Mouse (Mus musculus) liver, adult 2 months (tissue): Measurements from ENCODE around the gene Gm2a. TPM values are rescaled to one million over a fixed set of nuclear protein-coding genes. Genes with fewer than 3 reads are reported as not detected.

ENCODE experiments used
- DNase-seq: peaks from one replicate; pipeline ENCODE4 v3.0.0-alpha.2; 2011; ENCODE audit warnings: low read depth, low spot score; ENCODE audit errors: extremely low read depth
- H3K27ac ChIP-seq: fragments of 200-500 bp; replicated peaks from 2 replicates; pipeline ENCODE4 v1.5.1; 2012; ENCODE audit warnings: low read depth, mild to moderate bottlenecking, control low read depth, inconsistent platforms, low read length; ENCODE audit not compliant: insufficient read depth
- H3K27me3 ChIP-seq: fragments of 200-500 bp; 2 replicates; pipeline ENCODE4 v1.6.1; 2012; ENCODE audit warnings: mild to moderate bottlenecking, moderate library complexity, low read length, inconsistent platforms; ENCODE audit not compliant: control insufficient read depth, insufficient read depth
- H3K36me3 ChIP-seq: fragments of 200-500 bp; 2 replicates; pipeline ENCODE4 v1.6.1; 2012; ENCODE audit warnings: low read length, inconsistent platforms; ENCODE audit not compliant: control insufficient read depth, insufficient read depth
- H3K4me1 ChIP-seq: fragments of 200-500 bp; 2 replicates; pipeline ENCODE4 v1.6.1; 2011; ENCODE audit warnings: low read length; ENCODE audit not compliant: control insufficient read depth, insufficient read depth
- H3K4me3 ChIP-seq: fragments of 200-500 bp; 2 replicates; pipeline ENCODE4 v1.5.1; 2011; ENCODE audit warnings: low read depth, mild to moderate bottlenecking, control low read depth, low read length, moderate library complexity; ENCODE audit not compliant: insufficient read depth
- H3K79me2 ChIP-seq: fragments of 200-500 bp; 2 replicates; pipeline ENCODE4 v1.6.1; 2012; ENCODE audit warnings: inconsistent platforms, mild to moderate bottlenecking, low read length, moderate library complexity; ENCODE audit not compliant: control insufficient read depth, insufficient read depth
- H3K9ac ChIP-seq: fragments of 200-500 bp; 2 replicates; pipeline ENCODE4 v1.6.1; 2012; ENCODE audit warnings: low read depth, mild to moderate bottlenecking, control low read depth, inconsistent platforms, low read length
- CTCF ChIP-seq: fragments of 200-500 bp; IDR thresholded peaks from 2 replicates; pipeline ENCODE4 v1.5.1; 2011; ENCODE audit warnings: low read depth, low read length, control low read depth
- POLR2A ChIP-seq: fragments of 200-500 bp; IDR thresholded peaks from 2 replicates; pipeline ENCODE4 v1.6.1; 2011; ENCODE audit warnings: low read length, control low read depth; ENCODE audit not compliant: insufficient read depth; ENCODE audit errors: extremely low read depth
- WGBS: fragments of 180-500 bp; shearing (Covaris S2); methylation state at CpG from one replicate; pipeline ENCODE4 v1.1.7; 2018; 5-methylcytosine and 5-hydroxymethylcytosine counted together
- polyA plus RNA-seq: library from polyadenylated mRNA; depleted of rRNA; stranded (reverse); fragments of >200 nt; gene quantifications from 2 replicates; pipeline ENCODE4 v1.2.3, GENCODE M21; 2012
- total RNA-seq: library from RNA; depleted of rRNA; stranded (reverse); fragments of >200 nt; gene quantifications from 2 replicates; pipeline ENCODE4 v1.2.3, GENCODE M21; 2014

Gm2a gene
- total and polyA plus RNA-seq, 2 experiments = 41.1 to 73.6 TPM

DNA sequence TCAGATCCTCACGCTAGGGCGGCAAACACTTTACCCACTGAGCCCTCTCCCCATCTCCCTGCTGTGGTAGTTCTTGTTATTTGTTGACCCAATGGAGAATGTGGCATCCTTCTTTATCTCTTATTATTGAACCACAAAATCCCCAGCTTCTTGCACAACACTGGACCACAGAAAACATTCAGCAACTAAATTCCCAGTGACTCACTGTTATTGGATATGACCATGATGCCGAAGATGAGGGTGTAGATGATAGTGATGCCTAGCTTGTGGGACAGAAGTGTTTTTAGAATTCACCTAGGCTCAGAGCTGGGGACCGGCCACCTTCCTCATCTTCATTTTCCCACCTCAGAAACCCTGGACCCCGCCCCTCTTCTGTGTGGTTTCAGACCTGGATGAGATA is 37.0 kb downstream of the Gm2a start:
- no peaks in the 10 kb centered on the region for H3K79me2 ChIP-seq
- H3K27ac ChIP-seq = no peak overlapping the region
- WGBS = 84% methylated on average over 5 of the region's 5 CpGs
- DNase-seq = no peak
- H3K36me3 ChIP-seq = no peaks in the 10 kb centered on the region
- no peak overlapping the region for H3K9ac ChIP-seq
- TF ChIP-seq POLR2A = no peak
- H3K4me3 ChIP-seq = no peak overlapping the region
- H3K4me1 ChIP-seq = no peaks in the 10 kb centered on the region
- H3K27me3 ChIP-seq = no peaks in the 10 kb centered on the region

DNA sequence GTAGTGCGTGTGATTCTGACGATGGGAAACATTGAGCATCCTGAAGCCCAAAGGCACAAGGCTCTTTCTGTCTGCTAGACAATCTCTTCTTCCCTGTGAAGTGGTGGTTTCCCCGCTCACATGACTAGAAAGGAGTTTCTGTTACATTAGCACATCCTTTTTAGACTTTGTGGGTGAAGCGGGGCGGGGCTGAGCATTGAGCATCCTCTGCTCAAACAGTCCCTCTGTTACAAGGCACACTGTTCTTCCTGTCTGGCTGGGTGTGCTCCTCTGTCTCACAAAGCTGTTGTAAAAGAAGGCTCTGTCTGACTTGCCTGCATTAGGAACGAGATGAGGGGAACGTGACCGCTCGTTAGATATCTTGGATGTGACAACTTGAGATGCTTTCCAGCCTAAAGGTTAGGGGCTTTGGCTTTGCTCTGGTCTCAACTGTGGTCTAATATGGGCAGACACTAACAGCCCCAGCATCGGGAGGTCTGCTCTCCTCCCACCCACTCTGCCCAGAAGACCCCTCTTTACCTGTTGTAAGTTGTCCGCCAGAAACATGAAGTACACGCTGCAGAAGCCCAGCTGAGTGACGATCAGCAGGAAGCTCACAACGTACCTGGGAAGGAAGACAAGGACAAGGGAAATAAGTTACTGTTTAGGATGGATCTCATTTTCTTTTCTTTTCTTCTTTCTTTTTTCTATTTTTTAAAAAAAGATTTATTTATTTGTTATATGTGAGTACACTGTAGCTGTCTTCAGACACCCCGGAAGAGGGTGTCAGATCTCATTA is 39.0 kb downstream of the Gm2a start:
- H3K36me3 ChIP-seq = no peaks in the 10 kb centered on the region
- 83% methylated on average over 15 of the region's 15 CpGs for WGBS
- no peaks in the 10 kb centered on the region for H3K4me1 ChIP-seq
- H3K27ac ChIP-seq = no peak overlapping the region
- H3K4me3 ChIP-seq = no peak overlapping the region; the same call in 1 of the 2 replicates
- H3K27me3 ChIP-seq = no peaks in the 10 kb centered on the region; the same call in 1 of the 2 replicates
- TF ChIP-seq POLR2A = no peak
- no peak overlapping the region for H3K9ac ChIP-seq
- DNase-seq = no peak
- H3K79me2 ChIP-seq = no peaks in the 10 kb centered on the region

DNA sequence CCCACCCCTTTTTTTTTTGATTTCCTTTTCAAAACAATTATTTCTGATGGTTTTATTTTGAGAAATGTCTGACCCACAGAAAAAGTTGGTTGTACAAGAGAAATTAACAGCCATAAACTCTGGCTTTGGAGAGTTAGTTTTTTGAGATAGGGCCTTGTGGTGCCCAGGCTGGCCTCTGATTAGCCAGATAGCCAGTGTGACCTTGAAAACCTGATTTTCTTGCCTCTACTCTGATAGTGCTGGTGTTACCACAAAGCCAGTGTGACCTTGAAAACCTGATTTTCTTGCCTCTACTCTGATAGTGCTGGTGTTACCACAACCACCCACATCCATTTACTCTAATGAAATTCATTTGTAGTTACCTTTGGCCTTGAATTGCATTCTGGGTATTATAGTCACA is 39.7 kb downstream of the Gm2a start:
- no peak overlapping the region for H3K27ac ChIP-seq
- H3K9ac ChIP-seq = no peak overlapping the region
- no peaks in the 10 kb centered on the region; the same call in 1 of the 2 replicates for H3K27me3 ChIP-seq
- no peaks in the 10 kb centered on the region for H3K36me3 ChIP-seq
- no peak for TF ChIP-seq CTCF
- no peak for DNase-seq
- no peaks in the 10 kb centered on the region for H3K4me1 ChIP-seq
- H3K79me2 ChIP-seq = no peaks in the 10 kb centered on the region
- no peak overlapping the region for H3K4me3 ChIP-seq

DNA sequence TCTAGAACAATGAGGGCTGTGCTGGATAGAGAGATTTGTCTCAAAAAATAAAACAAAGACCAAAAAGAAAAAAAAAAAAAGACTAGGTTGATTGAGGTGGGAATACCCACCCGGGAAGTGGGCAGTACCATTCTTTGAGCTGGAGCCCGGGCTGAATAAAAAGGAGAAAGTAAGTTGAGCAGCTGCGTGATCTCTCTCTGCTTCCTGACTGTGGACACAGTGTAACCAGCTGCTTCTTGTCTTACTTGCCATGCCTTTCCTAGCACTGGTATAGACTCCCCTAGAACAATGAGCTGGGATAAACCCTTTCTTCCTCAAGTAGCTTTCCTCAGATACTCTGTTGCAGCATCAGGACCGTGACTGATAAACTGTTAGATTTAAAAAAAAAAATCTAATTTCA is 43.6 kb downstream of the Gm2a start:
- DNase-seq = no peak
- H3K4me1 ChIP-seq = no peaks in the 10 kb centered on the region
- H3K79me2 ChIP-seq = no peaks in the 10 kb centered on the region
- TF ChIP-seq POLR2A (no peak), CTCF (no peak)
- H3K27ac ChIP-seq = no peak overlapping the region
- H3K27me3 ChIP-seq = no peaks in the 10 kb centered on the region; the same call in 1 of the 2 replicates
- WGBS = 89% methylated on average over 4 of the region's 4 CpGs
- H3K36me3 ChIP-seq = no peaks in the 10 kb centered on the region
- H3K9ac ChIP-seq = no peak overlapping the region
- no peak overlapping the region for H3K4me3 ChIP-seq

DNA sequence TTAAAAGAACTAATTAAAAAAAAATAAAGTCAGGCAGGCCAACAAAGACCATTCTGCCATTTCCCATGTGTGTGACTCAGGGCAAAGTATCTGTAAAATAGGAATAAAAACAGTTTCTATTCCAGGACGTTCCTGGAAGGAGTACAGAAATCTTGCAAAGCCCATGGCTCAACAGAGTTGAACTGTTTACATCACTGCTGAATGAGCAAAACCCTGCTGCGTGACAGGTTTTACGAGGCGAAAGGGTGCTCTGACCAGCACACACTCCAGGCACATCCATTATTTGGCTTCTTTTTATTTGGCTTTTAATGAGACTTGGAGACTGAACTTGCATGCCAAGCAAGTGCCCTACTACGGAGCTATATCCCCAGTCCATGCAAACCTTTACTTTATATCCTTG is 46.1 kb downstream of the Gm2a start:
- no peaks in the 10 kb centered on the region for H3K36me3 ChIP-seq
- DNase-seq = no peak
- no peak overlapping the region for H3K4me3 ChIP-seq
- 83% methylated on average over 5 of the region's 5 CpGs for WGBS
- no peaks in the 10 kb centered on the region for H3K4me1 ChIP-seq
- H3K9ac ChIP-seq = no peak overlapping the region
- TF ChIP-seq POLR2A (no peak), CTCF (no peak)
- no peak overlapping the region for H3K27ac ChIP-seq
- H3K79me2 ChIP-seq = no peaks in the 10 kb centered on the region
- no peaks in the 10 kb centered on the region; the same call in 1 of the 2 replicates for H3K27me3 ChIP-seq

DNA sequence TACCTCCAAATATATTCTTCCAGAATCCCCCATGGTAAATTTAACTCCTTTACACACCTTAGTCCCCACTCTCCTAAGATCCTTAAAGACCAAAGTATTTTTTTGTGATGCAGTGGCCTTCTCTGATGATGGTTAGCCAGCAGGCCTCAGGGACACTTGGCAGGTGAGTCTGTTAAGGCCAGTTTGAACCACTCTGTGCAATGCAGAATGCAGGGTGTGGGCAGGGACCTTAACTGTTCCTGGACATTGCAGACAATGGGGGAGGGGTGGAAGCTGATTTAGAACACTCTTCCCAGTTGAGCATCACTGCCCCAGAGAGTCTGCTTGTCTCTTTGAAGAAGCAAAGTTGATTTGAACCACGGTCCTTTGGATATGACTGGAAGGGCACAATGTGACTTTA is 48.9 kb downstream of the Gm2a start:
- Histone ChIP-seq H3K79me2 (no peaks in the 10 kb centered on the region), H3K4me3 (no peak overlapping the region), H3K9ac (no peak overlapping the region), H3K27me3 (no peaks in the 10 kb centered on the region), H3K27ac (no peak overlapping the region), H3K4me1 (no peaks in the 10 kb centered on the region), H3K36me3 (no peaks in the 10 kb centered on the region)
- TF ChIP-seq POLR2A = no peak
- TF ChIP-seq CTCF = no peak
- DNase-seq = no peak
- 89% methylated on average over 1 of the region's 1 CpGs for WGBS
